Mouse (Mus musculus): Measurements from ENCODE around the gene Kcnn1.

The Kcnn1 gene

DNA sequence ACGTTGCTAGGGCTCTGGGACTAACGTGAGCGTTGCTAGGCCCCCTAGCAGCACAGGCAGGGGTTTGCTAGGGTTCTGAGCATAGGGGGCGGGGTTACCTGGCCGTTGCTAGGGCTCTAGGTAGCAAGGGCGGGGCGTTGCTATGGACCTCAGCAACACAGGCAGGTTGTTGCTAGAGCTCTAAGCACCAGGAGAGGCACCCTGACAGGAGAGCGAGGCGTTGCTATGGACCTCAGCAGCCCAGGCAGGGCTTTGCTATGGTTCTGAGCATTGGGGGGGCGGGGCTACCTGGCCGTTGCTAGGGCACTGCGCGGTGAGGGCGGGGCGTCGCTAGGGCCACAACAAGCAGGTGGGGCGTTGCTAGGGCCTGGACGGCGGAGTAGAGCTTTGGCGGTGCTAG lies 70.4 kb downstream of the Kcnn1 start:
- DNase-seq (ENCODE audit: low spot score) = no peak

All from left cerebral cortex, adult 11 months (tissue).